Mouse (Mus musculus): Measurements from ENCODE around the gene Qrich2.

Qrich2 gene

DNA sequence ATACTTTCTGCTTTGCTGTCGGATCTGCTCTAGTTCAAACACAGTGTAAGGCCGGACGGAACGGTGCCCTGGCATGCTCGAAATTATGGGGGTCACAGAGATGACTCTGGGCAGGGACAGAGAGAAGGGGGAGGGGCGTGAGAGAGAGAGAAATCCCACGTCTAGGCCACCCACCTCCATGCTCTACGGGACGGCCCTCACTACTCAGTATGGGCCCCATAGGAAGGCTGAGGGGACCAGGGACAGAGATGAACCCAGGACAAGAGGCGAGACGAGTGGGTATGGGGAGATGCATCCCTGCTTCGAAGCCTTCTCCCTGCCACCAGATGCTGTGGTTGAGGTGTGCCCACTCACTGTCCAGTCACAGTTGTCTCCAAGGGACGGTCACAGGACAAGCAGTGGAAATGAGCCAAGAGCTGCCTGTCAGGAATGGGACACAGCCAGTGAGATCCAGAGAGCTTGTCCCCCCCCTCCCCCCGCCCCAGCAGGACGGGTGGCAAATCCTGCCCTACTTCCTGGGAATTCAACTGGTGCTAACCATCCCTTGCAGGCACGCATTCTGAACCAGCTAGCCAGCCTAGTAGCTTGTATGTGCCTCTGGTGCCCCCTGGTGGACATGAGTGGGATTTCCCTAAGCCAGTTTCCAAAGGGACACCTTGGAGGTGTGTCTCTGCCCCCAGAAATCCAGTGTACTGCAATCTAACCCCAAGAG, 20.3 kb downstream of the Qrich2 start:
- peak; percentile 95 for DNase-seq (ENCODE audit: low spot score)

DNA sequence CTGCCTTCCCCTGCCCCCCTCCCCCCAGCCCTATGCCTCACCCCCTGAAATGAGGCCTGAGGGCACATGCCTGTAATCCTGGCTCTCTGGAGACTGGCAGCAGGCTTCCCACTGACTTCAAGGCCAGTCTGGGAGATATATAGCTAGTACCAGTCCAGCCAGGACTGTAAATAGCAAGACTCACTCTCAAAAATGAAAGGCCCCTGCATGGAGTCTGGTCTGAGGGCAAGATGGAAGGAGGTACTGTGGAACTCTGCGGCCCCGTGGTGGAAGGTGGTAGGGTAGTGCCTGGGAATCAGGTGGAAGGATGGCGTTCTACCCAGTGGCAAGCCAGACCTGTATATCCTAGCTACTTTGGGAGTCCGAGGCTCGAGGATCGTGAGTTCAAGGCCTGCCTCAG, 22.1 kb downstream of the Qrich2 start:
- DNase-seq (ENCODE audit: low spot score), result no peak

DNA sequence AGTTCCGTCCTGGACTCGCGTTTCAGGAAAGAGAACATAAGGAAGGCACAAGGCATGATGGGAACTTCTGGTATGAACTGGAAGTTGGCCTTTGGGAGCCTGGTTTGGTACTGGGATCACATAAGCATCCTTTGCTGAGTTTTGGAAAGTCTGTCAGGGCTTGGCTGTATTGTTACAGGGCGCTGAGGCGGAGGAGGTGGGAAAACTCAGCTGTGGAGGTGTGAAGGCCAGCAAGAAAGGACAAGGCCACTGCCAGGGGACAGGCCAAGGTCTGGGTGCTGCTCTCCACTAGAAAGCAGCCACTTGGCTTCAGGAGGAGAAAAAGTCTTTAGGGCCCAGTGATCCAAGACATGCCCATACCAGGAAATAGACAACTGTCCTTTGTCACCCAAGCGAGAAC, 22.7 kb downstream of the Qrich2 start:
- no peak for DNase-seq (ENCODE audit: low spot score)

DNA sequence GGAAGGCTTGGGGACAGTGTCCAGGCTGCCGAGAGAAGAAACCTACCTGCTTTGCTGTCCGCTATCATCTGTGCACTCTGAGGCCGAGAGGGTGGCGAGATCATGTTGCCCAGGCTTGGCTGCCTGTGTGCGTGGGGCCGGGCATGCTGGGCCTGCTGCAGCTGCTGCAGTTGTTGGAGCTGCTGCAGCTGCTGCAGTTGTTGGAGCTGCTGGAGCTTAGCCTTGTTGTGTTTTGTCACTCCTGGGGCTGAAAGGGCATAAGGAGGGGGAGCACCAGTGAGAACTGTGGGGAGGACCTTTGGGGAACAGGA, 23.2 kb downstream of the Qrich2 start:
- no peak for DNase-seq (ENCODE audit: low spot score)

DNA sequence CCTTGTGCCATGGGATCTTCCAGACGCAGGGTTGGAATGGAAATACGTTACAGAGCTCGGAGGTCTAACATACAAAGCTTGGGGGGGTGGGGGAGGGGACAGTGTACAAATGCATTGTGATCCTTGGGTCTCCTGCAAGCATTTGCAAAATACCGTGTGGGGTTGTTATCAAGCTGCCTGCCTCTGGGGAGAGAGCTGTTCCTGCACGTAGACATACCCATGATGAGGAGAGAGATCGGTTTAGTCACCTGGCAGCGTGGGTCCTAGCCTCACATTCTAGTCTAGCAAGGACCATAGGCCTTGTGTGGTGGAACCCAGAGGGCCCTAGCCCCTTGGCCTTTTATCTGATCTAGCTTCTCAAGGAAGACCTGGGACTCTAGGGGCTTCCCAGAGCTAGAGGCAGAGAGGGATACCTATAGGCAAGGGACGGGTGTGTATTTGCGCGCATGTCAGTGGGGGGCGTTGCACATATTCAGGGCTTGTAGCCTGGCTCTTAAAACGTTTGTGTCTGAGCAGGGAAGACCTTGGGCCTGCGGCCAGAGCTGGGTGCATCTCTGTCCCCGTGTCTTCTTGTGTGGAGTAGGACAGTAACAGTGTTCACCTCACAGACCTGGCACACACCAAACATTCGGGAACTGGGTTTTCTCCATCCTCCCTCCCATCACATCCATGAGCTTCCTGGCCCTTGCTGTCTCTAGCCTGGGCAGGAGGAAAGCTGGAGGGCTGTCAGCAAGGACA, 23.7 kb downstream of the Qrich2 start:
- DNase-seq (ENCODE audit: low spot score), result no peak

DNA sequence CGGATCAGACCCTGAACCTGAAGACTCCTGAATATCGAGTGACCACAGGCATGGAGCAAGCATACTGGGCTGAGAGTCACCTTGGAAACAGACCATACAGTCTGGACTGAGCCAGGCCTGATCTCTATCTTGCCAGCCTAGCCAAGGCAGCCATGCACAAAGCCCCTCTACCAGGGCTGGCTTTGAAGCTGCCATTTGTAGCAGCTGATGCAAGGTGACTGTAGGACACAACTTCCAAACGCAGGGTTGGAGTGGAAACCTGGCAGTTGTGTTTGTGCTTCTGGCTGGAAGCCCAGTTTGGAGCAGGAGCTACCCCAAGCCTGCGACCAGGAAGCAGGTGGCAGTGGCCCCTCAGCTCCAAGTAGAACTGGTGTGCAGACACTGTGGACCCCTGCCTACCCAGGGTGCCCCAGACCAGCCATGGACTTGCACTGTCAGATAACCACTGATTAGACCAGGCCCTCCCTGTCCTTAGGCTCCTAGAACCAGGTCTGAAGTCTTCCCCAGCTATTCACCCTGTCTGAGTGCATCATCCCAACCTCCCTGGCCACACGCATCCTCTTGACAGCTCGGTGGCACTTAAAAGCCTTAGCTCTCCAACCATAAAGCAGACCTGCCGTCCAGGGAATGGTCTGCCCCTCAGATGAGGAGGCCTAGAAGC, 25.5 kb downstream of the Qrich2 start:
- no peak for DNase-seq (ENCODE audit: low spot score)

DNA sequence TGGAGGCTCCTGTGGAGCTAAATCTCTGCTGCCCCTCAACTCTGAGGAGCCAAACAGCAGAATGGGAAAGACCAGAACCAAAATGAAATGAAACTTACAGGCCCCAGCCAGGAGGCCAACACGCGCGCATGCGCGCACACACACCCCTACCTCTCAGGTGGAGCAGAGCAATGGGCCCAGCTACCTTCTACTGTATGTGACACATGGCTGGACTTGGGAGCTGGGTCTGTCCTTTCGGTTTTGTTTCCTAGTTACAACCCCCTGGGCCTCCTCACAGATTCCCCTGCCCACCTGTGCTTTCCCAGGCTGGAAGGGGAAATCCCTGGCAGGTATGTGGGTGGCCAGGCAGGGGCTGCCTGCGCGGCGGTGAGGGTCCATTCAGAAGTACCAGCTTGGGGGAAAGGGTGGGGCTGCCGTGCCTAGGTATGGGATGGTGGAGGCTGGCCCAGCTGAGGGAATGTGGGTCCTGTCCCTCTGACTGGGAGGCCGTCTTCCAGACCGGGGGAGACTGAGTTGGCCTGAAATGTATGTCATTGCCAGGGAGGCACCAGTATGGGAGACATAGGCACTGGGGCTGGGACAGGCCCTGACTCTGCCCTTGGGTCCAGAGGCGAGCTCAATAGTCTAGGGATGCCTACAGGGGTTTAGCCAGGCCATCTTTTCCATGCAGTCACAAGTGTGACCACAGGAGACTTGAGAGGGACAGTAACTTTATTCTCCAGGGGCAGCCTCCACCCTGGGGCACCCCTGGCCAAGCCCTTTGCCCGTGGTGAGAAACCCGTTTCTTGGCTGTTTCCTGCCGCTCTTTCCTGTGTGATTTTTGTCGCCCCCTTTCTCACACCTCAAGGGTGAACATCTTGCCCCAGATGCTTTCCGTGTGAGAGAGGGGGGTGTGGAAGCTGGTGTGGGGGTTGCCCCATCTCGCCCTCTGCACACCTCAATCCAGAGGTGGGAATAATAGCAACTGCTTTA, 26.5 kb downstream of the Qrich2 start:
- DNase-seq (ENCODE audit: low spot score), result no peak

DNA sequence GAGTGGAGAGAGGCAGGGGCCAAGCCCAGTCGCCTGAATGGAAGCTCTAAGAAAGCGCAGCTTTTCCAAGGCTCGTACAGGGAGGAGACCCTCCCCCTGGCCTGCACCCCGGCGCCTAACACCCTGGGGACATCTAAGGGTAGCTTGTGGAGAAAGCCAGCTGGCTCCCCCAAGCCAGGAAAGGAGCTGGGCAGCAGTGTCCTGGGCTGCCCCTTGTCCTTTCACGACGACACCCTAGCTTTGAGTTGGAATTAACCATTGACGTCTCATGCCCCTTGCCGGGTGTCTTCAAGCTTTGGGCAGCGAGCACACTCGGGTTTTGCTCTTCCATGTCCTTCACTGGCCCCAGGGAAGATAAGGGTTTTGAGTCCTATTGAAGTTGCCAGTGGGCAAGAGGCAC, 28.5 kb downstream of the Qrich2 start:
- DNase-seq (ENCODE audit: low spot score), result no peak

DNA sequence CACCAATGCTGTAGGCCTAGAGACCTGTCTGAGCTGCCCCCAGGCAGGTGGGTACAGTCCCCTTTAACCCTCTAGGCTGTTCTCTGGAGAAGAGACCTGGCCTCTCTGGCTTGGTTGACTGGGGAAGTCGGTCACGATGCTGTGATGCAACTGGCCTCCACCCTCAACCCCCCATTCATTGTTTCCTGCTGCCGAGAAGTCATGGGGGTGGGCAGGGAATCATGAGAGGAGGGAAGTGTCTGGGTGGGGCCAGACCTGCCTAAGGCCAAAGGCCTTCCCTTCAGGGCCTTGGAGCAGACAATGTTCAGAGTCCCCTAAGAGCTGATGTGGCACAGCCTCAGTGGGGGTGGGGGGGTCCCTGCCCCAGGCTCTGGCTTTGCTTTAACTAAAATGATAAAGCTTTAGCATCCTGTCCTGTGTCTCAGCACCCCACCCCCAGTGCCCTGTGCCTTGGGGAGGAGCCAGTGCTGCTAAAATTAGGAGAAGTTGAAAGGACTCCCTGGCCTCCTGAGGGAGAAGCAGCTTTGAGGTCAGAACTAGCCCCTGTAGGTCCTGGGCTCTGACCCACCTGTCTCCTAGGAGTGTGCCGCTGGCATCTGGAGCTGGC, 29.2 kb downstream of the Qrich2 start:
- no peak for DNase-seq (ENCODE audit: low spot score)

DNA sequence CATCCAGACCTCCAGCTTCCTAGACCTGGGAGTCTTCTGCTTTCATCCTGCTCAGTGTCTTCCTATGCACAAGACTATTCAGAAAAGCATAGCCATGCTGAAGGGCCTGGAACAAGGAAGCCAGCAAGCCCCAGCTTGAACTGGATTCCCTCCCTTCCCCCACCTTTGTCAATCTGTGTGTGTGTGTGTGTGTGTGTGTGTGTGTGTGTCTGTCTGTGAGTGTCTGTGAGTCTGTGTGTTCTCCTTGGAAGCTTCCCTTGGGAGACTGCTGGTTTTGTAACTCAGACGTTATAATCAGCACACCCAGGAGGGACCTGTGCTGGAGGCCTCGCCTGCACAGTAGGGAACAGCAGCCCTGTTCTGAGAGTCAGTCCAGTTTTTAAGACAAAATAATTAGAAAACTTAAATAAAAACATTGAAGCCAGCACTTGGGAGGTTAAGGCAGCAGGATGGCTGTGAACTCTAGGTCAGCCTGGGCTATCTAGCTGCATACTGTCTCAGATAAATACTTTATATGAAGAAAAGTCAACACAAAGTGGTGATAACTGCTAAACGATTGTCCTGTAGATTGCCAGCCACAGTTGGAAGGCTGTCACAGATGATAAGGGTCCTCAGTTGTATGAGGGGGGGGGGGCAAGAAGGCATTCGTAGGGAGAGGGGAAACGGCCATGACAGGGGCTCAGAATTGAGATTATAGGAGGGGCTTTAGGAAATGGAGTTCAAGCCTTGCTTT, 29.9 kb downstream of the Qrich2 start:
- no peak for DNase-seq (ENCODE audit: low spot score)

DNA sequence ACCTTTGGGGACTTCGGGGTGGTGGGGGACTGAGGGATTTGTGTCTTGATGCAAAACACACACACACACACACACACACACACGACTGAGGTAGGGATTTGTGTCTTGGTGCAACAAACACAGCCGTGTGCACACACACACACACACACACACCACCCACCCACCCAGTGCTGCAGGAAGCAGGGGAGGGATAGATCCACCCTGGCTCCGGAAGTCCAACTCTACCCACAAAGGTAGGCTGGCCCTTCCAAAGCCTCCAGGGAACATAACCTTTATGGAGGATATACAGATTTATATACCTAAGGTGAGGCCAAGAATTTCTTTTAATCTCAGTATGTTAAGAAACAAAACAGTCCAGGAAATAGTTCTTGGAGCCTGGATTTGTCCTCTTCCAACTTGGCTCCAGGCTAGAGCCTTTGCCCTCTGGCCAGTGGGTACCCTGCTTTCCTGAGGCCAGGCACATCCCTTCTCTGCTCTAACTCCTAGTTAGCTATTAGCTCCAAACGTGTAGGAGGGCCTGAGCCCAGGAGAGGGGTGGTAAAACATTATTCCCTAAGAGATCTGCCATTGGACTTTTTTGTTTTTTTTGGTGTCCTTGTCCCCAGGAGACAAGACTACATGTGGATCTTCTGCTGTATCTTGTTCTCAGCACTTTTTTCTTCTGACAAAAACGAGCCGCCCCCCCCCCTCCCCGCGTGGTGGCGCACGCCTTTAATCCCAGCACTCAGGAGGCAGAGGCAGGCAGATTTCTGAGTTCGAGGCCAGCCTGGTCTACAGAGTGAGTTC, 30.9 kb downstream of the Qrich2 start:
- DNase-seq (ENCODE audit: low spot score), result no peak

DNA sequence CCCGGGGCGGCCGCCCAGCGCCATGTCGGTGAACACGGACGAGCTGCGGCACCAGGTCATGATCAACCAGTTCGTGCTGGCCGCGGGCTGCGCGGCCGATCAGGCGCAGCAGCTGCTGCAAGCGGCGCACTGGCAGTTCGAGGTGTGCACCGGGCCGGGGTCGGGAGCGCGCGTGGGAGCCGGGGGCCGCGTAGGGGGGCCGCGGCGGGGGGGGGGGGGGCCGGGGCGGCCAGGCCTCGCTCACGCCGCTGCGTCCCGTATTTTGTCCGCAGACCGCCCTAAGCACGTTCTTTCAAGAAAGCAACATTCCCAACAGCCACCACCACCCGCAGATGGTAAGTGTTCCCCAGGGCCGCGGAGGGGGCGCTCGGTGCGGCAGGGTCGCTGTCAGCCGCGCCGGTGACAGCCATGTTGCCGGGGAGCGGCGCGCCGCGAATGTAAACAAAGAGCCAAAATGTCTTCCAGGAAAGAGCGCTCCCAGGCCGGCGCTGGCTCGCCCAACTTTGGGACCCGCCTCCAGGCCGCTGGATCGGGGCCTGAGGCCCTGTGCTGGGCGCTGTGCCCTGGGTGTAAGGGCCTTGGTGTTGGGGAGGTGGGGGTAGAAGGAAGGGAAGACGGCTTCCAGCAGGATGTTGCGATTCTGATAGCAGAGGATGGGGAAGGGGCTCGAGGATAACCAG, 31.6 kb downstream of the Qrich2 start:
- peak; percentile 78 for DNase-seq (ENCODE audit: low spot score)

DNA sequence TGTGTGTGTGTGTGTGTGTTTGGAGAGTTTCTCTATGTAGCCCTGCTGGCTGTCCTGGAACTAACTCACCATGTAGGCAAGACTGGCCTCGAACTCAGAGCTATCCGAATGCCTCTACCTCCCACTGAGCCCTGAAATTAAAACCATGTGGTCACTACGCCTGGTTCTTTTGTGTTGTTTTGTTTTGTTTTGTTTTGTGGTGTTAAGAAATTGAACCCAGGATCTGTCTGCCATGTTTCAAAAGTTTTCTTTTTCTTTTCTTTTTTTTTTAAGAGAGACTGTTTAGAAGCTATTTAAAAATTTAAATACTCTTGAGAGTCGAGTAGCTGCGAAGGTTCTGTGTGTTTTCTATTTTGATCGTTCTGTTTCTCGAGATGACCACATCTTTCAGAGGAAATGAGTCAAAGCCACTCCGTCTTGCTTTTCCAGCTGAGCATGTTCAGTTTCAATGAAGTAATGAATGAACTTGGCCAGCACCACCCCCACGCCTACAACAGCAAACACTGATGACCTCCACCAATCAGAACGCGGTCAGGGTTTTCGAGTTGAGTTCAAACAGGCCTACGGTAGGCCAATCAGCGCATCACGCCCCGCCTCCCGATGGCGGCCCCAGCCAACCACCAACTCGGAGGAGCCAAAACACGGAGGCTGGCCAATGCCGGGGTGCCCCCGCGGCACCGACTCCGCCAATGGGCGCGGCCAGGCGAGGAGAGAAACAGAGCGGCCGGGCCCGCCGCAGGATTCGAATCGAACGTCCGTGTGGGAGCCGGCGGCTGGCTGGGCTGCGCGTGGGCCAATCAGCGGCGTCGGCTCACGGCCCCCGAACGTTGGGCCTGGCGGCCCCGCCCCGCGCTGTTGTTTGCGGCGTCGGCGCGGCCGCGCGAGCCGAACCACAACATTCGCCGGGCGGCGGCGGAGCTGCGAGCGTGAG, 32.4 kb downstream of the Qrich2 start, which contains the start of gene Ubald2:
TSS of gene Ubald2 (plus strand) at position 739 of the 931 bp plus-strand sequence.
- DNase-seq (ENCODE audit: low spot score), result peak; percentile 99

DNA sequence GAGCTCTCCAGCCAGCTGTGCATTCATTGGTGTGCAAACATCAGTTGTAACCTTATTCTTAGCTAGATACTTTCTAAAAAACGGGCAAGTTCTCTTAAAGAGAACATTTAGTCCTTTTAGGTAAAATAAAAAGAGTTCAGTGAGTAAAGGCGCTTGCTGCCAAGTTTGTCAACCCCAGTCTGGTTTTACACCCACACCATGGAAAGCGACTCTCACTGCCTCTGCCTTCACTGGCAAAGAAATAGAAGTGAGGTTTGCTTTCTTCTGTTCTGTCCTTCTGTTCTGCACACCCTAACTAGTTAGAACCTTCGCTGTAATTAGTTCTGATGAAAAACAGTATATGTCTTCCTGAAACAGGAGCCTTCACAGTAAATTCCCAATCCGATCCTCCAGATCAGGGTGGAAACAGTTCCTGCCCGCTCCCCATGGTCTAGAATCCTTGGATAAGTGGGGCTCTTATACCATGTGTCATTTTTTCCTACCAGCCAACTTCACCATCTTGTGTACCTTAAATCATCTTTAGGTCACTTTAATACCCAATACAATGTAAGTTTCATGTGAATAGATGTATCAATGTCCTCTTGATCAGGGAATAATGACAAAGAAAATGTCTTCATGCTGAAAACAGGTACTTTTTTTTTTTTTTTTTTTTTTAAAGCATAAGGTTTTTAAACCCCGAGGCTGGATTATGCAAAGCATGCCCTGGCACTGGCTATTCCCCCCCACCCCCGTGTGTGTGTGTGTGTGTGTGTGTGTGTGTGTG, 33.3 kb downstream of the Qrich2 start:
- DNase-seq (ENCODE audit: low spot score), result no peak

DNA sequence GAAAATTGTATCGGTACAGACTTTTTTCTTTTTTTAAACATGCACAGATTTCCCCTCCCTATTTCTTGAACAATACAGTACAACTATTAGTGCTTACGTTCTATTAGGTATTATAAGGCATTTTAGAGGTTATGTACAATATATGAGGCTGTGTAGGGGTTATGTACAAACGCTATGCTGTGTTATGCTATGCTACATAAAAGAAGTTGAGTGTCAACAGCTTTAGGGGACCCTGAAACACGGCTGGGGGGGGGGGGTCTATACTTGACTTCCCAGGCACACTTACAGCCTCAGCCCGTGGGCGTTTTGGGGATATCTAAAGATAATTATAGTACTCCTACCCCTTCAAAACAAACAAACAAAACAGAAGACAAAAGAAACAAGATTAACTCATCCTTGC, 33.9 kb downstream of the Qrich2 start:
- DNase-seq (ENCODE audit: low spot score), result no peak

DNA sequence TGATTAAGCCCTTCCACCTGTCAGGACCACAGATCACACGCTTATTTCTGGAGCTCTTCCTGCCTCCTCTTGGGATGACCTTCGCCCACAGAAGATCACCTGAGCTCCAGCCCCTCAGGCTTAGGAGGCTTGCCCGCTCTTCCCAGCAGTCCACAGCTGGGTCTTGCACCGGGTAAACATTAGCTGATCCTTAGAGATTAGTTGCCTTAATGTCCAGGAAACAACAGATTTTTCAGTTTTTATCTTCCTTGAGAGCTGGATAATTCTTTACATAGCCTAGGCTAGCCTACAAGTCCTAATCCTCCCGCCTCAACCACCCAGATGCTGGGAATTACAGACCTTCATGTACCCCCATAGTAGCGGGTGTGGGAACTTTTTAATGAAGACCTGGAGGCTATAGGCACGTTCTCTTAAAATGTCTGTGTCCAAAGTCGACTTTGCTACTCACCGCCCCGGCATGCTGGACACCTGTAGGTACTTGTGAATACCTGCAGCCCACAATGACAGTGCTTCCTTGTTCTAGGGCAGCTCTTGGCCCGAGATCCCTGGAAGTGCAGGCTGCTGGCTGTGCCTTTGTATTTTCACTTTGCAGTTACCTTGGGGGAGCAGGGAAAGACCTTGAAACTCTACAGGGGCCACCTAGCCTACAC, 34.5 kb downstream of the Qrich2 start:
- peak; percentile 81 for DNase-seq (ENCODE audit: low spot score)
